In genomic region chr1:43520989-43521371, GRCm38 (mm10) we compare ENCODE assay signal across 16 mouse cellular contexts.
DNase-seq lines count a peak whose midpoint lies in the region; ATAC-seq and TF ChIP-seq lines count a peak whose summit lies in the region.
"Had no signal": no experiment of that assay in that cellular context is flagged by ENCODE, and none has a peak within 500 bp of the region (broad histone marks: within the 10 kb centered on the region; RNA-seq: fewer than 3 reads in every experiment).

No protein-coding gene starts in this region.

- H3K4me3 ChIP-seq in liver, embryonic 16.5 days (ENCODE audit: low read depth, low read length) = no peak overlapping the region
- no peak overlapping the region for H3K4me3 ChIP-seq in stomach, embryonic 16.5 days (replicated peaks; ENCODE audit: low read length)
- H3K4me3 ChIP-seq in gastrocnemius, adult 2 months = no peak overlapping the region
- H3K4me3 ChIP-seq: embryonic facial prominence, embryonic 13.5 days; forebrain, embryonic 15.5 days; hindbrain, embryonic 13.5 days; limb, embryonic 10.5 days had no signal

- no peak for TF ChIP-seq CTCF in gastrocnemius, adult 2 months (IDR thresholded peaks at IDR 0.05)

- no peak overlapping the region for H3K9ac ChIP-seq in liver, embryonic 16.5 days (ENCODE audit: low read depth, low read length)
- no peak overlapping the region for H3K9ac ChIP-seq in stomach, embryonic 16.5 days (ENCODE audit: low read length)
- H3K9ac ChIP-seq: embryonic facial prominence, embryonic 13.5 days; forebrain, embryonic 15.5 days; hindbrain, embryonic 13.5 days had no signal

- H3K27me3 ChIP-seq in liver, embryonic 16.5 days (ENCODE audit: control insufficient read depth, insufficient read depth, low read depth, low read length) = no peaks in the 10 kb centered on the region
- H3K27me3 ChIP-seq in stomach, embryonic 16.5 days (ENCODE audit: control insufficient read depth, insufficient read depth, low read length) = no peaks in the 10 kb centered on the region
- H3K27me3 ChIP-seq: embryonic facial prominence, embryonic 13.5 days; forebrain, embryonic 15.5 days; hindbrain, embryonic 13.5 days had no signal

- no peak for DNase-seq in frontal cortex, postnatal 36 days (ENCODE audit: low spot score in 2 of 2)
- DNase-seq in cerebellum, adult 11-12 months = no peak
- no peak for DNase-seq in gastrocnemius, adult 2 months
- no peak for DNase-seq in layer of hippocampus, postnatal 10 days (ENCODE audit: low spot score in 2 of 2)
- DNase-seq: cerebellum, postnatal 10 days; gastrocnemius, postnatal 25 days; lung, postnatal 4 days had no signal

- 14% methylated on average over 3 of the region's 3 CpGs for WGBS in liver, embryonic 16.5 days (ENCODE audit: insufficient replicate concordance)
- WGBS in stomach, embryonic 16.5 days = 83% methylated on average over 3 of the region's 3 CpGs

- no peak overlapping the region for H3K4me2 ChIP-seq in liver, embryonic 16.5 days (ENCODE audit: low read depth, low read length)
- no peak overlapping the region for H3K4me2 ChIP-seq in stomach, embryonic 16.5 days (ENCODE audit: low read depth, low read length)
- H3K4me2 ChIP-seq: embryonic facial prominence, embryonic 13.5 days; forebrain, embryonic 15.5 days; hindbrain, embryonic 13.5 days had no signal

- no peaks in the 10 kb centered on the region for H3K36me3 ChIP-seq in liver, embryonic 16.5 days (ENCODE audit: control insufficient read depth, insufficient read depth)
- H3K36me3 ChIP-seq in stomach, embryonic 16.5 days (ENCODE audit: control insufficient read depth, insufficient read depth, low read length) = no peaks in the 10 kb centered on the region
- H3K36me3 ChIP-seq: embryonic facial prominence, embryonic 13.5 days; forebrain, embryonic 15.5 days; hindbrain, embryonic 13.5 days had no signal

- H3K9me3 ChIP-seq in liver, embryonic 16.5 days (replicated peaks; ENCODE audit: control insufficient read depth, low read length) = no peaks in the 10 kb centered on the region
- H3K9me3 ChIP-seq in stomach, embryonic 16.5 days (replicated peaks; ENCODE audit: control insufficient read depth, low read length) = no peaks in the 10 kb centered on the region
- H3K9me3 ChIP-seq: embryonic facial prominence, embryonic 13.5 days; forebrain, embryonic 15.5 days; hindbrain, embryonic 13.5 days; limb, embryonic 10.5 days had no signal

- intact Hi-C loops in gastrocnemius, adult 2 months (cut with DNase I) = no loop called here

- H3K4me1 ChIP-seq in liver, embryonic 16.5 days (ENCODE audit: control insufficient read depth, low read depth, low read length) = peaks cover 32% of the 10 kb centered on the region
- H3K4me1 ChIP-seq in stomach, embryonic 16.5 days (ENCODE audit: control insufficient read depth, insufficient read depth, low read length) = peaks cover 14% of the 10 kb centered on the region
- H3K4me1 ChIP-seq: forebrain, embryonic 15.5 days; limb, embryonic 10.5 days had no signal

- peak overlapping the region; percentile 55 for H3K27ac ChIP-seq in liver, embryonic 16.5 days (ENCODE audit: low read length)
- H3K27ac ChIP-seq in stomach, embryonic 16.5 days (ENCODE audit: low read length) = peak overlapping the region; percentile 14; the same call in 1 of the 2 replicates
- H3K27ac ChIP-seq in gastrocnemius, adult 2 months = no peak overlapping the region
- H3K27ac ChIP-seq: embryonic facial prominence, embryonic 13.5 days; forebrain, embryonic 15.5 days; hindbrain, embryonic 13.5 days; kidney, postnatal 0 days; limb, embryonic 10.5 days had no signal

- peak; percentile 53 for ATAC-seq in frontal cortex, adult (ENCODE audit: low TSS enrichment)
- peak; percentile 94 for ATAC-seq in granulocyte monocyte progenitor cell, adult 5-6 weeks (replicated peaks; ENCODE audit: poor library complexity, severe bottlenecking)
- peak; percentile 59 for ATAC-seq in liver, embryonic 16.5 days (ENCODE audit: low read depth)
- ATAC-seq in stomach, embryonic 16.5 days (ENCODE audit: insufficient read depth, low FRiP score) = no peak
- ATAC-seq: forebrain, embryonic 15.5 days had no signal
